Mouse (Mus musculus) liver, adult 2 months (tissue): ENCODE measurements around the gene Ubiad1.

Experiments used
- CTCF ChIP-seq: fragments of 200-500 bp; IDR thresholded peaks from 2 replicates; pipeline ENCODE4 v1.5.1; 2011; ENCODE audit warnings: low read depth, low read length, control low read depth
- POLR2A ChIP-seq: fragments of 200-500 bp; IDR thresholded peaks from 2 replicates; pipeline ENCODE4 v1.6.1; 2011; ENCODE audit warnings: low read length, control low read depth; ENCODE audit not compliant: insufficient read depth; ENCODE audit errors: extremely low read depth

GRCm38 (mm10) chr4:148385269-148385668, 59.3 kb downstream of the Ubiad1 start:
- no peak for TF ChIP-seq POLR2A
- TF ChIP-seq CTCF, result no peak
